Mouse (Mus musculus) embryonic facial prominence, embryonic 10.5 days (tissue): ENCODE measurements around the gene Nrf1. TPM values are rescaled to one million over a fixed set of nuclear protein-coding genes. Genes with fewer than 3 reads are reported as not detected.

Experiments used
- DNase-seq: peaks from one replicate; pipeline ENCODE4 v3.0.0-alpha.2; 2017; ENCODE audit warnings: low spot score
- H3K27ac ChIP-seq: fragments of 300-500 bp; sonication (generic); replicated peaks from 2 replicates; pipeline ENCODE4 v1.5.1; 2016; ENCODE audit warnings: mild to moderate bottlenecking
- H3K27me3 ChIP-seq: fragments of 300-500 bp; sonication (generic); replicated peaks from 2 replicates; pipeline ENCODE4 v1.6.1; 2016; ENCODE audit warnings: low read depth, mild to moderate bottlenecking; ENCODE audit not compliant: poor library complexity, severe bottlenecking
- H3K36me3 ChIP-seq: fragments of 300-500 bp; sonication (generic); replicated peaks from 2 replicates; pipeline ENCODE4 v1.6.1; 2016; ENCODE audit warnings: mild to moderate bottlenecking, moderate library complexity
- H3K4me1 ChIP-seq: fragments of 300-500 bp; sonication (generic); 2 replicates; pipeline ENCODE4 v1.6.1; 2016
- H3K4me3 ChIP-seq: fragments of 300-500 bp; sonication (generic); 2 replicates; pipeline ENCODE4 v1.5.1; 2016; ENCODE audit warnings: mild to moderate bottlenecking, moderate library complexity
- H3K9me3 ChIP-seq: fragments of 300-500 bp; sonication (generic); 2 replicates; pipeline ENCODE4 v1.6.1; 2016; ENCODE audit warnings: mild to moderate bottlenecking
- WGBS: fragments of 180-500 bp; shearing (Covaris S2); methylation state at CpG from one replicate; pipeline ENCODE4 v1.1.7; 2016; 5-methylcytosine and 5-hydroxymethylcytosine counted together
- polyA plus RNA-seq: library from polyadenylated mRNA; unstranded; fragments of >200 nt; fragmentation: Nextera tagmentation; extraction: Ambion mirVana; gene quantifications from 2 replicates; pipeline ENCODE4 v1.2.1, GENCODE M21; 2016

Gene Nrf1
- polyA plus RNA-seq, 1 experiment from 2014 or later, result 92.1 TPM

DNA sequence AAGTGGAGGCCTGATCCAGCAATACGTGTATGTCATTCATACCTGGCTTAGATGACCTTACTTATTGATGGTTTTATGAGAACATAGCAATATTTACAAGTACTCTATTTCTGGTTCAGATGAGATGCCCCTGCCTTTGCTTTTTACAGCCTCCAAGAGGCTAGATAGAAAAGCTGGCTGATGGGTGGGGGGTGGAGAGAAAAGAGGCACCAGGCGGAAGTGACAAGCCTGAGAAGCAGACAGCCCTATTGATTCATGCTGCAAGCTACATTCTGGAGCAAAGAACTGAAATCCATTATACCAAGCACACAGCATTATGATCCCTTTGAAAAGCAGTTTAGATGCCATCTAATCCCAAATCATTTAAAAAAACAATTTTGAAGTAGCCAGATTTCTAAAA is 37.6 kb downstream of the Nrf1 start:
- Histone ChIP-seq H3K36me3 (peaks cover 18% of the 10 kb centered on the region), H3K27ac (no peak overlapping the region), H3K9me3 (no peaks in the 10 kb centered on the region), H3K27me3 (no peaks in the 10 kb centered on the region), H3K4me3 (no peak overlapping the region), H3K4me1 (peaks cover 32% of the 10 kb centered on the region)
- DNase-seq, result no peak
- WGBS, result 64% methylated on average over 2 of the region's 2 CpGs

GRCm38 (mm10) chr6:30091221-30091620 is 43.4 kb downstream of the Nrf1 start:
- Histone ChIP-seq H3K4me3 (no peak overlapping the region), H3K4me1 (no peaks in the 10 kb centered on the region), H3K9me3 (no peaks in the 10 kb centered on the region), H3K27me3 (no peaks in the 10 kb centered on the region), H3K36me3 (peaks cover 72% of the 10 kb centered on the region), H3K27ac (no peak overlapping the region)
- DNase-seq, result no peak
- WGBS, result 85% methylated on average over 4 of the region's 4 CpGs

GRCm38 (mm10) chr6:30092816-30093215 is 45.0 kb downstream of the Nrf1 start:
- H3K4me1 ChIP-seq, result no peaks in the 10 kb centered on the region
- no peak overlapping the region for H3K4me3 ChIP-seq
- no peaks in the 10 kb centered on the region for H3K27me3 ChIP-seq
- peaks cover 87% of the 10 kb centered on the region for H3K36me3 ChIP-seq
- 92% methylated on average over 6 of the region's 6 CpGs for WGBS
- no peaks in the 10 kb centered on the region for H3K9me3 ChIP-seq
- H3K27ac ChIP-seq, result no peak overlapping the region
- no peak for DNase-seq

- Histone ChIP-seq H3K9me3 (no peaks in the 10 kb centered on the region), H3K4me3 (no peak overlapping the region), H3K4me1 (no peaks in the 10 kb centered on the region), H3K27ac (no peak overlapping the region), H3K27me3 (no peaks in the 10 kb centered on the region), H3K36me3 (peaks cover 96% of the 10 kb centered on the region)
- 83% methylated on average over 12 of the region's 12 CpGs for WGBS
- DNase-seq, result no peak
Measured at GRCm38 (mm10) chr6:30101773-30102415, 54.1 kb downstream of the Nrf1 start.

- WGBS, result 92% methylated on average over 2 of the region's 2 CpGs
- no peak for DNase-seq
- Histone ChIP-seq H3K27me3 (no peaks in the 10 kb centered on the region), H3K4me1 (no peaks in the 10 kb centered on the region), H3K27ac (no peak overlapping the region), H3K4me3 (no peak overlapping the region), H3K36me3 (peaks cover 91% of the 10 kb centered on the region), H3K9me3 (no peaks in the 10 kb centered on the region)
Measured at GRCm38 (mm10) chr6:30106091-30106490, 58.3 kb downstream of the Nrf1 start.

- Histone ChIP-seq H3K4me1 (no peaks in the 10 kb centered on the region), H3K27me3 (no peaks in the 10 kb centered on the region), H3K9me3 (no peaks in the 10 kb centered on the region), H3K36me3 (peaks cover 89% of the 10 kb centered on the region), H3K4me3 (no peak overlapping the region), H3K27ac (no peak overlapping the region)
- DNase-seq, result no peak
- 91% methylated on average over 2 of the region's 2 CpGs for WGBS
Measured at GRCm38 (mm10) chr6:30107456-30107855, 59.7 kb downstream of the Nrf1 start.

- Histone ChIP-seq H3K4me3 (no peak overlapping the region), H3K36me3 (peaks cover 91% of the 10 kb centered on the region), H3K4me1 (no peaks in the 10 kb centered on the region), H3K27me3 (no peaks in the 10 kb centered on the region), H3K9me3 (no peaks in the 10 kb centered on the region), H3K27ac (no peak overlapping the region)
- 93% methylated on average over 10 of the region's 10 CpGs for WGBS
- no peak for DNase-seq
Measured at GRCm38 (mm10) chr6:30109820-30110502, 62.2 kb downstream of the Nrf1 start.

- Histone ChIP-seq H3K27me3 (no peaks in the 10 kb centered on the region), H3K4me3 (no peak overlapping the region), H3K27ac (no peak overlapping the region), H3K36me3 (peaks cover 91% of the 10 kb centered on the region), H3K9me3 (no peaks in the 10 kb centered on the region), H3K4me1 (no peaks in the 10 kb centered on the region)
- 84% methylated on average over 4 of the region's 4 CpGs for WGBS
- DNase-seq, result no peak
Measured at GRCm38 (mm10) chr6:30112349-30113132, 64.8 kb downstream of the Nrf1 start.

GRCm38 (mm10) chr6:30114101-30114500 is 66.3 kb downstream of the Nrf1 start:
- Histone ChIP-seq H3K4me3 (no peak overlapping the region), H3K9me3 (no peaks in the 10 kb centered on the region), H3K27ac (no peak overlapping the region), H3K27me3 (no peaks in the 10 kb centered on the region), H3K36me3 (peaks cover 94% of the 10 kb centered on the region), H3K4me1 (no peaks in the 10 kb centered on the region)
- DNase-seq, result no peak
- 87% methylated on average over 2 of the region's 2 CpGs for WGBS

DNA sequence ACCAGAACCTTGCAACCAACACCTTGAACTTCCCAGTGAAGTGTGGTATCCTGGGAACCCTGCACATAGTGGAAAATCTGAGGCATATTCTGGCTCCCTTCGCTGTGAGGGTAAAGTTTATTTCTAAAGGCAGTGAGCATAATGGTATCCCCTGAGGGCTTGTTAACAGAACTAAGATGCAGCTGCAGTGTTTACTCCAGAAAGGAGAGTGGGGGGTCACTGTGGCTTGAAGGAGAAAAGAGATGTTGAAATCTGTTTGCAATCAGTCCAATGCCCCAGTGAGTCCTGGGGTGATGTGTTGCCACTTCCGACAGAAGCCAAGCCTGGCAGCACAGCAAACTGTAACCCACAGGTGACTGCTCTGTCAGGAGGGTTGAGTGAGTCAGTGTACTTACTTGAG is 73.4 kb downstream of the Nrf1 start:
- Histone ChIP-seq H3K4me1 (no peaks in the 10 kb centered on the region; the same call in none of the 2 replicates), H3K27ac (peak overlapping the region; percentile 35; the same call in 1 of the 2 replicates), H3K27me3 (no peaks in the 10 kb centered on the region), H3K9me3 (no peaks in the 10 kb centered on the region), H3K36me3 (peaks cover 93% of the 10 kb centered on the region), H3K4me3 (no peak overlapping the region)
- no peak for DNase-seq
- 72% methylated on average over 2 of the region's 2 CpGs for WGBS

GRCm38 (mm10) chr6:30121600-30121999 is 73.8 kb downstream of the Nrf1 start:
- peak; percentile 43 for DNase-seq
- no peaks in the 10 kb centered on the region for H3K9me3 ChIP-seq
- H3K4me1 ChIP-seq, result no peaks in the 10 kb centered on the region; the same call in none of the 2 replicates
- H3K27ac ChIP-seq, result peak overlapping the region; percentile 35; the same call in 1 of the 2 replicates
- H3K27me3 ChIP-seq, result no peaks in the 10 kb centered on the region
- H3K36me3 ChIP-seq, result peaks cover 93% of the 10 kb centered on the region
- WGBS, result 71% methylated on average over 1 of the region's 1 CpGs
- H3K4me3 ChIP-seq, result no peak overlapping the region

GRCm38 (mm10) chr6:30123391-30123790 is 75.6 kb downstream of the Nrf1 start:
- Histone ChIP-seq H3K4me3 (no peak overlapping the region), H3K9me3 (no peaks in the 10 kb centered on the region), H3K27me3 (no peaks in the 10 kb centered on the region), H3K27ac (no peak overlapping the region), H3K36me3 (peaks cover 93% of the 10 kb centered on the region), H3K4me1 (no peaks in the 10 kb centered on the region; the same call in none of the 2 replicates)
- 84% methylated on average over 1 of the region's 1 CpGs for WGBS
- DNase-seq, result no peak
